Mouse (Mus musculus): ENCODE measurements at regions not wholly inside any gene's neighbourhood (a gene's known extent, or its start where the extent isn't known, plus 50 kb on each side); places are given as distances from the start of the nearest gene placed in this dataset.
A peak's percentile ranks its signal among the peaks of the same experiment; 100 is the strongest.

DNA sequence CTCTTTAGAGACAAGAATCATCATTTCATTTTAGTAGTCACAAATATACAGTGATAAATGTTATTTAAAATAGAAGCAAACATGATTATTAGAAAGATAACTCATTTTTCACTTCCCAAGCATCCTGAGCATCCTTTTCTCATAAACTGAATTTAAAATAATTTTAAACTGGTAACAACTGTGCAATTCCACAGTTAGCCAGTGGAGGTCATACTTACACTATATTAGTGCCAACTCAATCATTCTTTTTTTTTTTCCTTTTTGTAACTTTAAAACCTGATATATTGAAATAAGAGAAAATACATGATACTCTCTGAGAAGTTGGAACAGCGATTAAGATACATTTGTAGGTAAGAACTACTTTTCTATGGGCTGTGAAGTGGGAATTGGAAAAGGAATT, 113.2 kb upstream of the Gm17509 start:
- peak; percentile 2 for DNase-seq

DNA sequence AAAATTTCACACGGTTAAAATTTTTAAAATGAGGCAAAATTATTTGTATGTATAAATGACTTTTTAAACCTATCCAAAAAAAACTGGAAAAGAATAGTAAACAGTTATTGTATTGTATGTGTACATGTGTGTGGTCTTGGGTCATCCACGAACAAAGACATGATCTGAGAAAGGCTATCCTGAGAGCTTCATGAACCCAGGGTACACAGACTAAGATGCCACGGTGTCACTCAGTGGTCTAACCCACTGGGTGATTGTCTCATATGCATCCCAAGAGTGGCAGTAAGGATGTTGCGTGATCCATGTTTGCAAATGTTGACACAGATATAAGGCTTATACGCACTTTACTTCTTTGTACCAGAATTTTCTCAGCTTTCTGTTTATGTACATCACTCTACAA, 113.7 kb upstream of the Gm17509 start:
- no peak for DNase-seq

DNA sequence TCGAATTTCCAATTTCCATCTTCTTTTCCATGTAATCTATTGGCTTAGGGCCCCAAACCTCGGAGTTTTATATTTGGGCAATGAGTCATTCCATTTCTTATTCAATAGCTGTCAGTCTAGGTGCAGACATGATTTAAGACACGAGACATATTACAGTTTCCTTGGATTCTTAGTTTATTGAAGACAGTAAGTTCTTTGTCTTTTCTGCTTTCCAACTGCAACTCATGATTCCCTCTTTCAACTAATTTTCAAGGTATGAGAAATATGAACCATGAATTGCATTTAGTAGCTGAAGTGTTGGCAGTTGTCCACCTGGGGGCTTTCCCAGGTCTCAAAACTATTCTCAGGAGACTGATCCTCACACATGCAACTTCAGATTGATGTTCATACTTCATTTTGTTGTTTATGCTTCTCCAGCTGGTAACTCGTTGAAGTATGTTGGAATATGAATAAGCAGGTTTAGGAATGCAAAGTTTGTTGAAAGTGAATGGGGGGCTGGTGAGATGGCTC, 160.3 kb upstream of the Gm17509 start:
- no peak for DNase-seq

DNA sequence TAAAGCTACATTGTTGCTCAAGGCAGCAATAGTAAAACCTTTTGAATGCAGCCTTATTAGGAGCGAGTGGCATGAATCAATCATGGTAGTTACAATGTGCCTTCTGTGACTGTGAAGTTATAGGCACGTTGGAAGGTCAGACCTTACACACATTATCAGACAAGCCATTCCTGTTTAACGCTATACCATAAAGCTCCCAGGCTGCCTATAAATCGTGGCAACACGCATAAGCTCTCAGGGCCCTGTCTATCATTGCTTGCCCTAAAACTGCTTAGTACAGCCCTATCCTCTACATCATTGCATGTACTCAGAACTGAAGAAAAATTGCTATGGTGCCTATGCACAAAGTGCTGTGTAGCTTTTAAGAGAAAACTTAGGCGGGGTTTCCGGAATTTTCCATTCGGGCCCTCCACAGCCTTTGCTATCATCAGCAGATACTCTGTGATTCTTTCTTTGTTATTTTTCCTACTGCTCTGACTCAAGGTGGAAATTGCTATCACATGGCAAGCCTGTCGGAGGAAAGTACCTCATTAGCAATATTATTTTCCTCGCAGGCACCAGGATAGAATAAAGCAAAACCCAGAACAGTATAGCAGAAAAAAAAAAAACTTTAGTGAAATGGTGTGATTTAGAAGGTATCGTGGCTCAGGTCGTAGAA, 162.7 kb upstream of the Gm17509 start:
- no peak for DNase-seq

DNA sequence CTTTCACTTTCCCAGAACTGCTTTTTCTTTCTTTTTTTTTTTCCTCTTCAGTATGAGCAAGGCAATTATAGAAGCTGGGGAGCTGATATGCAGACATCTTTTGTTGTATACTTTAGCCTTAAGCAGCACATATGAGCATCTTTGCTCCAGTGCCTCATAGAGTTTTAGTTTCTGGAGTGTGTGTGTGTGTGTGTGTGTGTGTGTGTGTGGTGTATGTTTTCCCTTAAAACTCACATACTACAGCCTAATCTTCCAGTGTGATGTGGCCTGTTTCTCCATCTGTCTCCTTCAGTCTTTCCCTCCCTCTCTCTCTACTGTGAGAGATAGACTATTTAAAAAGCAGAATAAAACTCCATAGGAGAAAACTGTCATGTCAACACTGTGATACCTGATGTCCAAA, 169.4 kb upstream of the Gm17509 start:
- no peak for DNase-seq

DNA sequence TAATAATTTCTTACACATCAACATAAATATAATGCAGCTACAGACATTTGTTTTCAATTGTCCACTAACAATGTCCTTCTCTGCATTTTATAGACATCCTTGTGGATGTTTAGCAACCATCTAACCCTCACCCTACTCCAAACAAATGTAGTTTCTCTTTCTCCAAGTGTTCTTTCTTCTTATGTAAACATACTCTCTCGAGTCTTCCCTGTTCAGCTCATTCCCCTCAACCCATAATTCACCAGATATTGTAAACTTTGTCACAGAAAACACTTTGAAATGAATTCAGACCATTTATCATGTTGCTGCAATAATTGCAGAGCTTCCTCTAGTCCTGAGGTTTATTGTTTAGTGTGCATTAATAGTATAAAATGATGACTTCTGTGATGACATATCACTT, 172.6 kb upstream of the Gm17509 start:
- DNase-seq = no peak

DNA sequence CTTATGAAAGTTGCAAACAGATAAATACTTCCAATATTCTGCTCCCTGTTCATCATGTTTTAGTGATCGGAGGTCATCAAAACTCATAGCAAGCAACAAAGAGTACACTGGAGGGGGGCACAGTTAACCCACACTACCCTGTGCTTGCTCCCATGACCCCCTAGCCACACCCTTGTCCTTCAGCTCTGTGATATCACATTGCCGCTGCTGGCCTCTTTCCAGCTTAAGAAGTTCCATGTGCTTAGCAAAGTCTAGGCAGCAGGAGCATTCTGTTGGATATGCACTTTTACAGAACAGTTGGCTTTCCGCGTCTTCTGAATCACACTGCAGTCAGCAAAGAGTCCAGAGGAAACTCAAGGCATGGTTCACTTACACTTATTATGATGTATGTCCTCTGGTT, 180.4 kb upstream of the Gm17509 start:
- no peak for DNase-seq

DNA sequence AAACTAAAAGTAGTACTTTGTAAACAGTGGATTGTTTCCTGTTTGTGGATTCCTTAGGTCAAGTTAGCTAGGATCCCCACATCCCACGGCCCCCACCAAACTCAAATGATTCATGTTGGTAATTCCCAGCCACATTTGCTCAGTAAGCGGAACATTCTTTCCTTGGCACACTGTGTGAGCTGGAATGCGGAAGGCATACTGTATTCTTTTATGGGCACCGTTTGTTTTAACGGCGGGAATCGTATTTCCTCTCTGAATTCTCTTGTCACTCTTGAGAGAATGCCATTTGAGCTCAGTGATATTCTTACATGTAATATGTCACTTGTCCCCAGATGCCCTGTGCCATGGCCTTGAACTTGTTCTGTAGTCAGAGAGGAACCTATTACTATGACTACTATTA, 189.1 kb upstream of the Gm17509 start:
- no peak for DNase-seq

DNA sequence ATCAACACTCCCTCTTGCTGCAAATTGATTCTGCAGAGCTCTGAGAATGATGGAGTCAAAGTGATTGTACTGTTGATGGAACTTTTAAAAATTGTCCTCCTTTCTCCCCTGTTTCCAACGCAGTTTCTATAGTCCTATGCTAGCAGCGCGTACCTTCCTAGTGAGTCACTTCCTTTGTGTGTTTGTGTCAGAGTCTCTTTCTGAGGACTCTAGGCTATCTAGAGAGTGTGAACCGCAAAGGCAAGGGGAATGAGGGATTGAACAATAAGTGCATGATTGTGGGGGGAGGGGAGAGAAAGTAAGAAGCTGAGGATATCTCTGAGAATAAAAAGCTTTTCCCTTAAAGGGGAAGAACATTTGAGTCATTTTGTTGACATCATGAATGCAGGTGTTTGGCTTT, 188.5 kb upstream of the Hcn1 start:
- no peak for DNase-seq

DNA sequence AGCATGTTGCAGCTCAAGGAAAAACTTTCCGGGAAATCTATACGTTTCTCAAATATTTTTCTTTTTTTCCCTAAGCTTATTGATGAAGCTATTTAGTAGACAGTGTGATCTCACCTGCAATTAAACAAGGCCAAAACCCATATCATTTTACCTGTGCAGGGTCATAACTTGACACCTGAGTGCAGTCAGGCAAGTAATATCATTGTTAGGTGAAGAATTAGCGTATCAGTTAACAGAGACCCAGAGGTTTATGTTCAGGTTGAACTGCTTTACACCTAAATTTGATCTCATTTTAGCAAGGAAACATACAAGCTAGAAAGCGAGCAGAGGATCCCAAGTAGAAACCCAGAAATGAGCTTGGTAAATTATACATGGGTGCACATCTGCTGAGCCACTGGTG, 178.6 kb upstream of the Hcn1 start:
- no peak for DNase-seq

DNA sequence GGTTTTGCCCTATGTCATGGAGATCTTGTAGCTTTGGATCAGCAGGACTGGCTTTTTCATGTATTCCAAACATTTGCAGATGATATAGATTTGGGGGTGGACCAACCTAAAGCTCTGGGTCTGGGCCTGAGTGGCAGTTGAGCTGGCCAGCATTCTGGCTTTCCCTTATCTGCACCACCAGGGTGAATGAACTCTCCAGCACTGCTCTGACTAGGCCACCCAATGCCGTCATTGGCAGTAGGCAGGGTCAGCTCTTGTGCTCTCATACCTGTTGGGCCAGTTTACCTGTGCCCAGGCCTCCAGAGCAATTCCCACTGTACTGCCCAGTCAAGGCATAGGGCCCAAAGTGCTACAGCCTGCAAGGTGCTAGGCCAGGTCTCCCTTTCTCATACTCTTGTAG, 177.1 kb upstream of the Hcn1 start:
- no peak for DNase-seq

DNA sequence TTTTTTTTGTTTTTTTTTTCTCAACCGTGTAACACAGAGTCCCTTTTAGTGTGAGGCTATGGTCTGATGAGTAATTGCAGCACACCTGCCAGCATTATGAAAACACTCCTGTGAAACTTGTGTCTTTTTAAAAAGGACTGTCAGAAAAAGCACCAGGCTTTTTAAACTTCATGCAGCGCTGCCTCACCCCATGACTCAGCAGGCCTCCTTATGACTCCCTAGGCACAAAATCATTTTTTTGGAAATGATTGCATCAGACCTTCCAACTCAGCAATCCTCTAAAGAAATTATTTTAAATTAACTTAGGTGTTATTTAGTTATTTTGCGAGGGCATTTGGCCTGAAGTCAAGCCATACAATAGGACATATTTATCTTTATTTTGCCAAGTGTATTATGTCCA, 134.7 kb upstream of the Hcn1 start:
- DNase-seq = no peak

DNA sequence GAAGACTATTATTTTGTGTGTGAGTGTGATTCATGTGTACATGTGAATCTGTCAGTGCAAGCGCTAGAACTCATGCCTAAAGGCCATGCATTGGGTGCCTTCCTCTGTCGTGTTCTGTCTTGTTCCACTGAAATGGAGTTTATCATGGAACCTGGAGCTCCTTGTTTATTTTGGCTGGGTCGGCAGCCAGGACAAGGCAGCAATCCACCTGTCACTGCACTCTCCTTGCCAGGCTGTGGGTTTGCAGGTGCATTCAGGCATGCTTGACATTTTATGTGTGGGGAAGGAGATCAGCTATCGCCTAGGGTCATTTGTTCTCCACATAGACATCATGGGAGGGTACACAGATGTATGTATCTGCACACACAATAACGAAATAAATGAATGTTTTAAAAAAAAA, 129.4 kb upstream of the Hcn1 start:
- DNase-seq = no peak

DNA sequence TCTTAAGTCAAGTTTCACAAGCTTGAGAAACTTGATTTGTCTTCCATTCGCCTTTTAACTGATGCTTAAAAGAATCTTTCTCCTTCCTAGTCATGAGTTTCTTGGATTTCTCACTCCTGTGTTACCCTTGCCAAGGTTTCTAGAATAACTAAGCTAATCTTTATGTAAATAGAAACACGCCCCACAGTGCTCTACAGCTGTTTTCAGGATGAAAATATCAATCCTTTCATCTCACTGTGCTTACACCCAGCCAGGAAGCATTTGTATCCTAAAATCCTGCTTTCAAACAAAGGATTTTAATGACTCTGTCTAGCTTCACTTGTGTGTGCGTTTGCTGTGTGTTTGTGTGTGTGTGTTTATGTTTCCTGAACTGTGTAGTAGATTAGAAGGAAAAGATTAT, 119.5 kb upstream of the Hcn1 start:
- no peak for DNase-seq

DNA sequence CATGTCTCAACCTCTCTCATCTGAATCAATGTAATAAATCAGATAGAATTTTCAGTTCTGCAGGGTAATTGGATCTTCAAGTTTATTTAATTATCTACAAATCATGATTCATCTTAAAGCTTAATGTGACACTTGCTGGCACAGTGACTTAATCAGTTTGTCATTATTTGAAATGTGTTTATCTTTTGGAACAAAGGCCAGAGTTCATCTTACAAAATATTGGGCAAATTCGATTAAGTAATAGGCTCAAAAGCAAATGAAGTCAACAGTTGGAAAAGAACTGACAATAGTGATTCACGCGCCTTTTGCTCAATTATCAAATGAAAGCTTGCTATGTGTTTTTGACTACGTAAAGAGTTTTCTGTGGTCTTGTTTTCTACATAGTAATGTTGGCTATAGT, 93.4 kb upstream of the Hcn1 start:
- DNase-seq = no peak

DNA sequence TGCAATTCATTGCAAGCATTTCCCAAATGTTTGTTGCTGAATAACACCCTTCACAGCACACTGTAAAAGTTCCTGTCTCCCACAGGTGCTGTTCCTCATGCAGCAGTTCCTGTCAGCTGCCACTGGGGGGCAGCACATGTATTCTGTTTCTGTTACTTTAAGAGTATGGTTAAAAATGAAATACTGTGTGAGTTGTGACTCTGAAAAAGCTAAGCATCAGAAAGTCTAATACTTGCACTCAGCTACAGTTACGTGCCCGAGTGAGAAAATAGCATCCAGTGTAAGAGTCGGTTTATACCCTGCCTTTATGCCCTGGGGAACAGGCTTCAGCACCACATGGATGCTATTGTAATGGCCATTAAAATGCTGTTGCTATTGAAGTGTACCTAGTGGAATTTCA, 52.0 kb upstream of the Hcn1 start:
- peak; percentile 65 for DNase-seq
